Mouse (Mus musculus): ENCODE measurements around the gene 4931400O07Rik. TPM values are rescaled to one million over a fixed set of nuclear protein-coding genes. Genes with fewer than 3 reads are reported as not detected.

The 4931400O07Rik gene
- total RNA-seq (2021): not detected
- long read RNA-seq, experiment 1: 0 reads
- long read RNA-seq, experiment 2: 0 reads

GRCm38 (mm10) chrX:62467691-62468090 is at the start of gene 4931400O07Rik:
Gene 4931400O07Rik (plus strand): TSS chrX:62467991.
- no peak for DNase-seq

Other genes with a start within 250 kb of the 4931400O07Rik start
- not detected for gene 4933402E13Rik, start 184.5 kb upstream of the 4931400O07Rik start, total RNA-seq (2021)